Mouse (Mus musculus): Measurements from ENCODE around the gene Mrrf.

- no peak for TF ChIP-seq CTCF (IDR thresholded peaks at IDR 0.05; ENCODE audit: borderline replicate concordance, extremely low read depth, insufficient read depth, insufficient read length)
- peak; percentile 88 for TF ChIP-seq POLR2A (IDR thresholded peaks at IDR 0.05; ENCODE audit: borderline replicate concordance, extremely low read depth, insufficient read depth, insufficient read length, poor library complexity, severe bottlenecking)
These were observed at the start of gene Mrrf, which contains the start of gene Rbm18 for GRCm38 (mm10) chr2:36136300-36136941.
